Mouse (Mus musculus): ENCODE data around the gene Naa15.
"Not testable (repeated sequence)": the region's sequence is repeated elsewhere in the genome, so short reads cannot be mapped to it uniquely, and the experiment has no call there.

Naa15 gene

GRCm38 (mm10) chr3:51395461-51396145 is 19.3 kb upstream of the Naa15 start:
- DNase-seq, result no peak

GRCm38 (mm10) chr3:51396219-51397068 is 18.5 kb upstream of the Naa15 start, which contains the start of gene Mgarp:
TSS of gene Mgarp (minus strand) at chr3:51396738.
- DNase-seq, result peak; percentile 28

GRCm38 (mm10) chr3:51397700-51398299 is 17.1 kb upstream of the Naa15 start:
- no peak for DNase-seq

- DNase-seq, result no peak
Measured at GRCm38 (mm10) chr3:51398667-51399066, 16.3 kb upstream of the Naa15 start.

GRCm38 (mm10) chr3:51399531-51399930 is 15.4 kb upstream of the Naa15 start:
- no peak for DNase-seq

GRCm38 (mm10) chr3:51400682-51401081 is 14.3 kb upstream of the Naa15 start:
- no peak for DNase-seq

GRCm38 (mm10) chr3:51402054-51402453 is 12.9 kb upstream of the Naa15 start:
- not testable (repeated sequence) for DNase-seq

- no peak for DNase-seq
Measured at GRCm38 (mm10) chr3:51402628-51403027, 12.3 kb upstream of the Naa15 start.

- DNase-seq, result no peak
Measured at GRCm38 (mm10) chr3:51407870-51408560, 6.9 kb upstream of the Naa15 start.

- DNase-seq, result peak; percentile 99
Measured at GRCm38 (mm10) chr3:51408561-51409183, 6.3 kb upstream of the Naa15 start, which contains the start of gene Ndufc1. TSS of gene Ndufc1 (minus strand) at chr3:51408988.

- no peak for DNase-seq
Measured at GRCm38 (mm10) chr3:51412457-51412856, 2.5 kb upstream of the Naa15 start.

- no peak for DNase-seq
Measured at GRCm38 (mm10) chr3:51413276-51413675, 1.7 kb upstream of the Naa15 start.

GRCm38 (mm10) chr3:51416073-51416363 is 1.1 kb downstream of the Naa15 start:
- DNase-seq, result no peak

- DNase-seq, result peak; percentile 42
Measured at GRCm38 (mm10) chr3:51416364-51417134, 1.6 kb downstream of the Naa15 start.

GRCm38 (mm10) chr3:51417135-51417458 is 2.1 kb downstream of the Naa15 start:
- no peak for DNase-seq

GRCm38 (mm10) chr3:51417485-51417884 is 2.5 kb downstream of the Naa15 start:
- DNase-seq, result no peak

- DNase-seq, result no peak
Measured at GRCm38 (mm10) chr3:51417966-51418365, 3.0 kb downstream of the Naa15 start.

- no peak for DNase-seq
Measured at GRCm38 (mm10) chr3:51421921-51422320, 7.0 kb downstream of the Naa15 start.

- no peak for DNase-seq
Measured at GRCm38 (mm10) chr3:51425394-51425793, 10.4 kb downstream of the Naa15 start.

GRCm38 (mm10) chr3:51434364-51434763 is 19.4 kb downstream of the Naa15 start:
- not testable (repeated sequence) for DNase-seq

GRCm38 (mm10) chr3:51434871-51435595 is 20.1 kb downstream of the Naa15 start:
- no peak for DNase-seq

Data from cerebellum, adult 8-10 months (tissue).